Mouse (Mus musculus) cerebellum, adult 2 months (tissue): ENCODE data around the gene Anks1b.

Experiments
- CTCF ChIP-seq: fragments of 200-500 bp; IDR thresholded peaks from 2 replicates; pipeline ENCODE4 v1.5.1; 2011; ENCODE audit warnings: low read depth, mild to moderate bottlenecking, control low read depth, low read length, moderate library complexity, borderline replicate concordance; ENCODE audit not compliant: insufficient read depth
- POLR2A ChIP-seq: fragments of 200-500 bp; IDR thresholded peaks from 2 replicates; pipeline ENCODE4 v1.6.1; 2011; ENCODE audit warnings: low read length, control low read depth, borderline replicate concordance; ENCODE audit not compliant: insufficient read depth

- TF ChIP-seq CTCF (no peak), POLR2A (no peak)
Measured at GRCm38 (mm10) chr10:90904185-90904584, 1030.9 kb downstream of the Anks1b start.
